Mouse (Mus musculus): Measurements from ENCODE around the gene Hist2h2be. TPM values are rescaled to one million over a fixed set of nuclear protein-coding genes. Genes with fewer than 3 reads are reported as not detected.

The Hist2h2be gene
- polyA plus RNA-seq, 2 experiments from 2014 or later: 1.5 to 3.3 TPM

DNA sequence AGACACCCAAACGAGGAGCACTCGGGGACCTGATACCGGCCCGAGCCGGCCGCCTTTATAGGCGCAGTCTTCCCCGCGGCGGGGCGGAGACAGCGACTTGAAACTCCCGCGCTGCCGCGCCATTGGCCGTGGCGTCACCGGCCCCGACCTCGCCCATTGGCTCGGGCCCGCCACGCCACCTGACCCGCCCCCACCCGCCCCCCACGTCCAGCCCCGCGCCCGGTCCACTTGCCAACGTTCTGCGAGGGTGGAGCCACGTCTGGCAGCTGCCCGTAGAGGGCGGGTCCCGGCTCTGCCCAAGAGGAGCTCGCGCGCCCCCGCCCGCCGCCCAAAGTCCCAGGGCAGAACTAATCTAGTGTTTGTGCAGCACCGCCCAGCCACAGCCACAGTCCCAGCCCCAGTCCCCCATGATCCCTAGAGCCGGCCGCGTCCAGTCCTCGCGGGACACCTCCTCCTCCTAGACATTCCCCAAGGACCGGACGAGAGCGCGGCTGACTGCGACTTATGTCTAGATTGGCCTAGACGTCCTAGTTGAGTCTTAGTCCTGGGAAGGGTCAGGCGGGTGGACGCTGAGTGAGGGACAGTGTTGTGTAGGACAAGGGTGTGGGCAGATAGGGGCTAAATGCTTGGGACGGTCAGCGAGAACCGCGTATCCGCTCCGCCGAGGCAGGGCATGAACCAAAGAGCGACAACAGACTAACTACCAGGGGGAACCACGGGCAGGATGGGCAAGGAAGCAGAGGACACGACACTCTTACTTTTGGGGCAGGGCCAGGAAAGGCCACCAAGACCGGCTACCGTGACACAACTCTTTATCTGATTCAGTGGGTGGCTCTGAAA, 18.3 kb downstream of the Hist2h2be start, which contains the start of gene Hist2h3c2:
Gene Hist2h3c2 (minus strand): TSS at position 174 of the 840 bp plus-strand sequence.
- peak; percentile 67 for ATAC-seq

DNA sequence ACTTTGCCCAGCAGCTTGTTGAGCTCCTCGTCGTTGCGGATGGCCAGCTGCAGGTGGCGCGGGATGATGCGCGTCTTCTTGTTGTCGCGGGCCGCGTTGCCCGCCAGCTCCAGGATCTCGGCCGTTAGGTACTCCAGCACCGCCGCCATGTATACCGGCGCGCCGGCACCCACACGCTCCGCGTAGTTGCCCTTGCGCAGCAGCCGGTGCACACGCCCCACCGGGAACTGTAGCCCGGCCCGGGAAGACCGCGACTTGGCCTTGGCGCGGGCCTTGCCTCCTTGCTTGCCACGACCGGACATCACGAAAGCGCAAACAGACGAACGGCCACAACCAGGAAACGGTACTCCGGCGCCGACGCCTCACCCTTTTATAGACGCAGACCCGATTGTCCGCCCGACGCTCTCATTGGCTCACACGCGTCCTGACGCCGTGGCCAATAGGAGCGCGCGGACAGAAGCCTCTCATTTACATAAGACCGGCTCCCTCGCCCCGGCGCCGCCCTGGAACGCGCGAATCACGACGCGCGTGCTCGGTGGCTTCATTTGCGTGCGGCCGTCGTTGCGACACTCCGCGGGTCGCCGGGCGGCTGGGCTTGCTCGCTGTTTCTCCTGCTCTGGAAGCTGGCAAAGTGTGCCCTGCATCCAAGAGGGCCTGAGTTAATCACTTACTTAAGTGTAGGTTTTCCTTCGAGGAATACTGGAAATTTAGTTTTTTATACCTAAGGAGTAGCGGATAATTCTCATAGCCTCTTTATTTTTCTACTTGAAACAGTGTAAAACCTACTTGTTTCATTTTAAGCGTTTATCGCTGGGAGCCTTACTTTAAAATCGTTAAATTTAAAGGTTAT, 19.3 kb downstream of the Hist2h2be start, which contains the start of gene Hist2h2aa2:
Gene Hist2h2aa2 (minus strand): TSS at position 328 of the 850 bp plus-strand sequence.
- peak; percentile 75 for ATAC-seq

GRCm38 (mm10) chr3:96240799-96241197, 19.9 kb downstream of the Hist2h2be start:
- no peak for ATAC-seq

DNA sequence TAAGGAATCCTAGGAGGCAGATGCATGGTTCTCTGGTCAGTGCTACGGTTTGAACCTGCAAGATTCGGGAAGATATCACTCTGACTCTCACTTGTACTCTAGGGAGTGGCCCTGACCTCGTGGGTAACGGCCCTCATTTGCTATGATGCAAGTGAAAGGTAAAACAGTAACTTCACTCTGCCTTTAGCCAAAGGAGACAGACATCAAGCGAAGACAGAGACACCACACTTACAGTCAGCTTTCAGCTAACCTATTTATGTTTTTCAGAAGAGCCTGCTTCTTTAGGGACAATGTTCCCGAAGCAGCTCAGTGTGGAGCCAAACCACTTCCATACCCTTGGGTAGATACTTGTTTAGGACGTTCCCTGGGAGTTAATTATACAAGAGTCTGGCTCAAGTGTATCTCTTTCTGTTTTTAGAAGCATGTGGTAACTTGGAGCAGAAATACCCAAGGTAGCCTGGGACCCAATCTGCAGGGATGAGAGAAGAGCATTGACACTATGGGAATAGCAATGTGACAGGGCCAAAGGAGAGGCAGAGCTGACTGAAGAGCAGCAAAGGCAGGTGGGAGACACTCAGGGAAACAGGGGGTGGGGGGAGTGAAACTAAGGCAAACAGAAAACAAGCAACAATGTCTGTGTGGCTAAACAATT, 23.1 kb downstream of the Hist2h2be start:
- ATAC-seq: no peak

- peak; percentile 74 for ATAC-seq
Observed at GRCm38 (mm10) chr3:96245003-96245886, 24.3 kb downstream of the Hist2h2be start, which contains the start of gene Hist2h2aa1. Gene Hist2h2aa1 (plus strand): TSS chr3:96245497.

- ATAC-seq: peak; percentile 33
Observed at GRCm38 (mm10) chr3:96246018-96246417, 25.1 kb downstream of the Hist2h2be start.

GRCm38 (mm10) chr3:96246427-96246856, 25.5 kb downstream of the Hist2h2be start, which contains the start of gene Hist2h3c1:
Gene Hist2h3c1 (plus strand): TSS chr3:96246685.
- peak; percentile 56 for ATAC-seq

DNA sequence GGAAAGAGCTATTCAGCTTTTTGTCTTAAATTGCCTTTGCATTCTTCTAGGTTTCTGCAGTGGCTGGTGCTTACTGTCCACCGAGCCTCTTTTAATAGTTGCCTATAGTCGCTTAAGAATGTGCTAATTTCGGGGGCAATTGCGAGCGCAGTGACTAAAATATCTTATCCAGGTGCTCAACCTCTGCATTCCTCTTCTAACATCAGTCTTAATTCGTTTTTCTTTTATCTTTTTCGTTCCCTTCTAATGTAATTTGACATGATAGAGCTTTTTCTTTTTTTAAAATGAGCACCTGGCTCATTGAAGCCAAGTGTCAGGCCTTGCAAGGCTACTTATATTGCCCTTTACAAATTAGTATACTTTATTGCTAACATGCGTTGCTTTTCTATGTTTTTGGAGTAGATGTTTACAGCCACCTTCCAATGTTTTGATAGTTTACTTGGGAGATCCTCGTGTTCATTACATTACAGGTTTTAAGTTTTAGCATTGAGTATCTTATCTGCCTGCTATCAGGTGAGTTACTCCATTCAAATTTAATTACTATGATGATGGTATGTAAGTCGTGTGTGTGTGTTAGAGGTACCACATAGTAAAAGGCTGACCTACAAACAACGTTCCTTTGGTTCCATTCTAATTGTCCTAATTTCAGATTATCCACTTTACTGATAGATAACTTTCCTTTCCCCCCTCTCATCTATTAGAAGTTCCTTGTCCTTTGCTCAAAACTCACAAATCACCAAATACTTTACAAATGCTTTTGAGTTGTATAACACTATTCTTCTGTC, 26.6 kb downstream of the Hist2h2be start:
- no peak for ATAC-seq

- ATAC-seq: no peak
Observed at GRCm38 (mm10) chr3:96248141-96249033, 27.5 kb downstream of the Hist2h2be start.

GRCm38 (mm10) chr3:96249034-96249345, 28.1 kb downstream of the Hist2h2be start:
- no peak for ATAC-seq

DNA sequence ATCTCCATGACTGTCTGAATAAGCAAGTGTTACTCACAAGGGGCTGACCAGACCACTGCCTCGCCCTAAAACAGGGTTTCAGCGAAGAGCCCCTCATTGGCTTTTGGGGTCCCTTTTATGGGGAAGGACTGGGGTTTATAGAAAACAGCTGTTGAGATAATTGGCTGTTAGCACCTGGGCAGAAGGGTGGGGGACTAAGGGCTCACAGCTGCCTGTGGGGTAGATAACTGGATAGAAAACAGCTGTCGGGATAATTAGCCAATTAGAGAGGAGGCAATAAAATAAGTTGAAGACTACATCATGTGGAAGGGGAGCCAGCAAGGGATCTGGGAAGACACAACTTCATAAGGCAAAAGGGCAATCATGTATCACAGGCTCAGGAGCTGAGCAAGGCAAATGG, 30.0 kb downstream of the Hist2h2be start:
- ATAC-seq: no peak

DNA sequence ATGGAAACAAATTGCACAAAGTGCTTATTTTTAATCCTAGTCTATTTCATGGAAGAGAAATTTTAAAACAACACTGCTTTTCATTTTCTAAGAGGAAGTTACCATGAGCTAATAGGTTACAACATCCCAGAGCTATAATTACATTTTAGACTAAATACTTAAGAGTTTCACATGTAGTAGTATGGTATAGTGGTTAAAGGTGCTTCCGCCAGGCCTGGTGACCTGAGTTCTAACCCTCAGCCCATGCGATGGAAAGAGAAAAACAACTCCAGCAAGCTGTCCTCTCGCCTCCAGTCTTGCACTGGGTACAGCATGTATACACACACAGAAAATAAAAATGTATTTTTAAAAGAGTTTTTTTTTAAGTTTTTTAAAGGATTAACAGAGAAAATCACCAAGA, 30.9 kb downstream of the Hist2h2be start:
- ATAC-seq: no peak

GRCm38 (mm10) chr3:96254683-96255355, 33.9 kb downstream of the Hist2h2be start:
- ATAC-seq: no peak

- no peak for ATAC-seq
Observed at GRCm38 (mm10) chr3:96255926-96256593, 35.1 kb downstream of the Hist2h2be start.

- ATAC-seq: no peak
Observed at GRCm38 (mm10) chr3:96257190-96257589, 36.3 kb downstream of the Hist2h2be start.

DNA sequence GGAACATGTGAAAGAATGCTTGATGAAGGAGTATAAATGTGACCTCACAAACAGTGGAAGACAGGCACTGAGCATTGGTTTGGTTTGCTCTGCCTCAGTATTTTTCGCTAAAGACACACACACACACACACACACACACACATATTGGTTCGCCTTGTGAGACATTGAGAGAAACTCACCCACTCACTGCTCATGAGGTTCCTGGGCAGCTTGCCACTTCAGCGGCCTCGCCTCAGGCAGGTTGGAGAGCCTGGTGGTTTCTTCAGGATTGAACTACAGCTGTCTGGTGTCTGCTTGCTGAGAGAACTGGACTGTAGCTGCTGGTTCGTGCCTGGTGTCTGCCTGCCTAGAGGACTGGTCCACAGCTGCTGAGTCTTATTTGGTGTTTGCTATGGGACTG, 39.3 kb downstream of the Hist2h2be start:
- ATAC-seq: no peak

DNA sequence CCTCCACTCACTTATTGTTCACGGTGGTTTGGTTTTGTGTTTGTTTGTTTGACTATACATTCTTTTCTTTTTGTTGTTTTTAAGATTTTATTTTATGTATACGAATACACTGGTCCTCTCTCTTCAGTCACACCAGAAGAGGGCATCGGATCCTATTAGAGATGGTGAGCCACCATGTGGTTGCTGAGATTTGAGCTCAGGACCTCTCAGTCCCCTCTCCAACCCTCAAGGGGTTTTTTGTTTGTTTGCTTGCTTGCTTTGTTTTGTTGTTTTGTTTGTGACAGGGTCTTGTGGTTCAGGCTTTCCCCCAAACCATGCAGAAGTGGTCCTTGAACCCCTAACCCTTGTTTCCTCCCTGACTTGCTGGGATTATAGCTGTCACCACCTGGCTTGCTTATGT, 40.7 kb downstream of the Hist2h2be start:
- no peak for ATAC-seq

- peak; percentile 57 for ATAC-seq
Observed at GRCm38 (mm10) chr3:96262216-96262875, 41.4 kb downstream of the Hist2h2be start.

Measured in activated CD4-positive, CD25-positive, alpha-beta regulatory T cell, adult 4 months (primary cell).